Mouse (Mus musculus) liver, adult 2 months (tissue): ENCODE results near the gene Pde6d. TPM values are rescaled to one million over a fixed set of nuclear protein-coding genes. Genes with fewer than 3 reads are reported as not detected.

Experiments used
- DNase-seq: peaks from one replicate; pipeline ENCODE4 v3.0.0-alpha.2; 2011; ENCODE audit warnings: low read depth, low spot score; ENCODE audit errors: extremely low read depth
- H3K27ac ChIP-seq: fragments of 200-500 bp; replicated peaks from 2 replicates; pipeline ENCODE4 v1.5.1; 2012; ENCODE audit warnings: low read depth, mild to moderate bottlenecking, control low read depth, inconsistent platforms, low read length; ENCODE audit not compliant: insufficient read depth
- H3K27me3 ChIP-seq: fragments of 200-500 bp; 2 replicates; pipeline ENCODE4 v1.6.1; 2012; ENCODE audit warnings: mild to moderate bottlenecking, moderate library complexity, low read length, inconsistent platforms; ENCODE audit not compliant: control insufficient read depth, insufficient read depth
- H3K36me3 ChIP-seq: fragments of 200-500 bp; 2 replicates; pipeline ENCODE4 v1.6.1; 2012; ENCODE audit warnings: low read length, inconsistent platforms; ENCODE audit not compliant: control insufficient read depth, insufficient read depth
- H3K4me1 ChIP-seq: fragments of 200-500 bp; 2 replicates; pipeline ENCODE4 v1.6.1; 2011; ENCODE audit warnings: low read length; ENCODE audit not compliant: control insufficient read depth, insufficient read depth
- H3K4me3 ChIP-seq: fragments of 200-500 bp; 2 replicates; pipeline ENCODE4 v1.5.1; 2011; ENCODE audit warnings: low read depth, mild to moderate bottlenecking, control low read depth, low read length, moderate library complexity; ENCODE audit not compliant: insufficient read depth
- H3K79me2 ChIP-seq: fragments of 200-500 bp; 2 replicates; pipeline ENCODE4 v1.6.1; 2012; ENCODE audit warnings: inconsistent platforms, mild to moderate bottlenecking, low read length, moderate library complexity; ENCODE audit not compliant: control insufficient read depth, insufficient read depth
- H3K9ac ChIP-seq: fragments of 200-500 bp; 2 replicates; pipeline ENCODE4 v1.6.1; 2012; ENCODE audit warnings: low read depth, mild to moderate bottlenecking, control low read depth, inconsistent platforms, low read length
- CTCF ChIP-seq: fragments of 200-500 bp; IDR thresholded peaks from 2 replicates; pipeline ENCODE4 v1.5.1; 2011; ENCODE audit warnings: low read depth, low read length, control low read depth
- POLR2A ChIP-seq: fragments of 200-500 bp; IDR thresholded peaks from 2 replicates; pipeline ENCODE4 v1.6.1; 2011; ENCODE audit warnings: low read length, control low read depth; ENCODE audit not compliant: insufficient read depth; ENCODE audit errors: extremely low read depth
- WGBS: fragments of 180-500 bp; shearing (Covaris S2); methylation state at CpG from one replicate; pipeline ENCODE4 v1.1.7; 2018; 5-methylcytosine and 5-hydroxymethylcytosine counted together
- polyA plus RNA-seq: library from polyadenylated mRNA; depleted of rRNA; stranded (reverse); fragments of >200 nt; gene quantifications from 2 replicates; pipeline ENCODE4 v1.2.3, GENCODE M21; 2012; rRNA removed
- total RNA-seq: library from RNA; depleted of rRNA; stranded (reverse); fragments of >200 nt; gene quantifications from 2 replicates; pipeline ENCODE4 v1.2.3, GENCODE M21; 2014; rRNA removed

Pde6d gene
- total and polyA plus RNA-seq, 2 experiments, result 4.7 to 5.3 TPM

DNA sequence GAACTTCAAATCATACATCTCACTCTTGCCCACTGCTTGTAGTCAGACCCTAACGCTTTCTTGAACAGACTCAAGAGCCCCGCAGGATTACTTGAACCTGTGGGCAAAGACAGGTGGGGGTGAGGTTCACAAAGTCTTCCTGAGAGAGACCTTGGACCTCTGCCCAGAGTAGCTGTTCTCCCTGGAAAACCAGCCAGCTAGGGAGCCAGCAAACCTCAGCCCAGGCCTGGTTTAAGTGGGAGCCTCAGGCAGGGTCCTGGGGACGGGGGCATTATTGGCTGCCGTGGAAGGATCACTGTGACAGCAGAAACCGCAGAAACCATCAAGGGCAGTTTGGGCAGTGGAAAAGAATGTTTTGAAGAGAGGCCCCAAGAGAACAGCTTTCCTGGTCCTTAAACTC, 85.1 kb downstream of the Pde6d start:
- 31% methylated on average over 5 of the region's 5 CpGs for WGBS
- no peaks in the 10 kb centered on the region for H3K27me3 ChIP-seq
- no peaks in the 10 kb centered on the region for H3K36me3 ChIP-seq
- H3K79me2 ChIP-seq, result no peaks in the 10 kb centered on the region
- H3K9ac ChIP-seq, result peak overlapping the region; percentile 39
- TF ChIP-seq POLR2A, result no peak
- no peak for TF ChIP-seq CTCF
- peaks cover 18% of the 10 kb centered on the region for H3K4me1 ChIP-seq
- peak overlapping the region; percentile 95 for H3K27ac ChIP-seq
- H3K4me3 ChIP-seq, result no peak overlapping the region
- peak; percentile 76 for DNase-seq

DNA sequence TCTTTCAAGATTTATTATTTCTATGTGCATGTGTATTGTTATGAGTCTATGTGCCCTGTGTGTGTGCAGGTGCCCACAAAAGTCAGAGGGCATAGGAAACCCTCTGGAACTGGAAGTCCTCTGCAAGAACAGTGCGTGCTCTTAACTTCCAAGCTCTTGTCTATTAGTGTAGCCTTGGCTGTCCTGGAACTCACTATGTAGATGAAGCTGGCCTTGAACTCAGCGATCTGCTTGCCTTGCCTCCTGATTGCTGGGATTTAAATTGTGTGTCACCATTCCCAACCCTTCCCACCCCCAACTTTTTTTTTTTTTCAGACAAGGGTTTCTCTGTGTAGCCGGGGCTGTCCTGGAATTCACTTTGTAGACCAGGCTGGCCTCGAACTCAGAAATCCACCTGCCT, 86.1 kb downstream of the Pde6d start:
- peaks cover 19% of the 10 kb centered on the region for H3K4me1 ChIP-seq
- WGBS, result 90% methylated on average over 4 of the region's 4 CpGs

DNA sequence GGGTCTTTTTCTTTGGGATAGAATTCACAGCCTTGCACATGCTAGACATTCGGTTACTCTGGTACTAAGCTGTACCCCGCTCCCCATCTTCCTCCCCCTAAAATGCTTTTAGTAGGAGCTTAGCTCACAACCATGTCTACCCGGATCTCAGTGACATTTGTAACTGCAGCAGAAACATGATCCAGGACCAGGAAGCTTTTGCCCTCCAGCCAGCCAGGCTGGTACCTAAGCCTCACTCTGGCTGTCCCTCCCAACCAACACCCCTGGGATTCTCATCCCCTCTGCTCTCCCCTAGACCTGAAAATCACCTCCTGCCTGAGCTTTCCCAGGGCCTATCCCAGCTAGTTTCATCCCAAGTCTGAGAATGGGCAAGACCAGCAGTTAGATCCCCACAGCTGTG, 88.6 kb downstream of the Pde6d start:
- H3K27me3 ChIP-seq, result no peaks in the 10 kb centered on the region
- no peaks in the 10 kb centered on the region for H3K36me3 ChIP-seq
- H3K9ac ChIP-seq, result no peak overlapping the region
- H3K4me3 ChIP-seq, result no peak overlapping the region
- H3K79me2 ChIP-seq, result no peaks in the 10 kb centered on the region
- no peak for TF ChIP-seq POLR2A
- TF ChIP-seq CTCF, result no peak
- no peak for DNase-seq
- H3K4me1 ChIP-seq, result peaks cover 32% of the 10 kb centered on the region
- H3K27ac ChIP-seq, result no peak overlapping the region
- 96% methylated on average over 3 of the region's 3 CpGs for WGBS

More for the DNA sequence above, 86.1 kb downstream of the Pde6d start:
- TF ChIP-seq POLR2A (no peak), CTCF (no peak)
- no peaks in the 10 kb centered on the region for H3K27me3 ChIP-seq
- H3K9ac ChIP-seq, result no peak overlapping the region
- H3K79me2 ChIP-seq, result no peaks in the 10 kb centered on the region
- H3K4me3 ChIP-seq, result no peak overlapping the region
- no peaks in the 10 kb centered on the region for H3K36me3 ChIP-seq
- DNase-seq, result no peak
- H3K27ac ChIP-seq, result no peak overlapping the region

Other genes starting within 250 kb of the Pde6d start
- 19.7 and 24.3 TPM in 2 replicates for gene Ncl, start 223.2 kb downstream of the Pde6d start, total RNA-seq
- gene Ncl, start 223.2 kb downstream of the Pde6d start, polyA plus RNA-seq, result 4.1 and 4.6 TPM in 2 replicates
- gene Nmur1, start 156.4 kb downstream of the Pde6d start, total RNA-seq, result not detected in 2 replicates
- gene Nmur1, start 156.4 kb downstream of the Pde6d start, polyA plus RNA-seq, result not detected in 2 replicates
- gene Tex44, start 156.3 kb downstream of the Pde6d start, total RNA-seq, result not detected in 2 replicates
- not detected in 2 replicates for gene Tex44, start 156.3 kb downstream of the Pde6d start, polyA plus RNA-seq
- 259 and 274 TPM in 2 replicates for gene Ptma, start 55.9 kb downstream of the Pde6d start, total RNA-seq
- gene Ptma, start 55.9 kb downstream of the Pde6d start, polyA plus RNA-seq, result 214 and 240 TPM in 2 replicates
- gene Cops7b, start 275 bp upstream of the Pde6d start, total RNA-seq, result 5.0 and 6.0 TPM in 2 replicates
- gene Cops7b, start 275 bp upstream of the Pde6d start, polyA plus RNA-seq, result 13.4 and 20.2 TPM in 2 replicates
- gene Nppc, start 87.9 kb upstream of the Pde6d start, total RNA-seq, result not detected in 2 replicates
- not detected in 2 replicates for gene Nppc, start 87.9 kb upstream of the Pde6d start, polyA plus RNA-seq
- 13.2 and 13.4 TPM in 2 replicates for gene Dis3l2, start 121.2 kb upstream of the Pde6d start, total RNA-seq
- 7.7 and 9.0 TPM in 2 replicates for gene Dis3l2, start 121.2 kb upstream of the Pde6d start, polyA plus RNA-seq